Mouse (Mus musculus) 3T3-L1 (cell line): ENCODE results near the gene Zdhhc9.
A peak's percentile ranks its signal among the peaks of the same experiment; 100 is the strongest.

Experiments used
- DNase-seq: peaks from one replicate; pipeline ENCODE4 v3.0.0-alpha.2; 2015; ENCODE audit warnings: low read depth, low spot score

The Zdhhc9 gene

GRCm38 (mm10) chrX:48181844-48182243, 26.8 kb downstream of the Zdhhc9 start:
- no peak for DNase-seq

GRCm38 (mm10) chrX:48170368-48170767, 38.3 kb downstream of the Zdhhc9 start:
- no peak for DNase-seq

GRCm38 (mm10) chrX:48169892-48170291, 38.8 kb downstream of the Zdhhc9 start:
- no peak for DNase-seq

GRCm38 (mm10) chrX:48158229-48158919, 50.3 kb downstream of the Zdhhc9 start:
- peak; percentile 57 for DNase-seq

GRCm38 (mm10) chrX:48157396-48157795, 51.3 kb downstream of the Zdhhc9 start:
- DNase-seq, result no peak

GRCm38 (mm10) chrX:48155489-48155888, 53.2 kb downstream of the Zdhhc9 start:
- DNase-seq, result no peak

GRCm38 (mm10) chrX:48153949-48154348, 54.7 kb downstream of the Zdhhc9 start:
- DNase-seq, result no peak

GRCm38 (mm10) chrX:48153414-48153813, 55.3 kb downstream of the Zdhhc9 start:
- DNase-seq, result no peak

GRCm38 (mm10) chrX:48152106-48152505, 56.6 kb downstream of the Zdhhc9 start:
- DNase-seq, result peak; percentile 4

- DNase-seq, result no peak
Observed at GRCm38 (mm10) chrX:48147741-48148186, 60.9 kb downstream of the Zdhhc9 start.

- no peak for DNase-seq
Observed at GRCm38 (mm10) chrX:48147226-48147625, 61.5 kb downstream of the Zdhhc9 start.

- no peak for DNase-seq
Observed at GRCm38 (mm10) chrX:48146262-48146661, 62.4 kb downstream of the Zdhhc9 start, which contains the start of gene Sash3. Gene Sash3 (plus strand): TSS chrX:48146436.

GRCm38 (mm10) chrX:48143415-48144335, 65.0 kb downstream of the Zdhhc9 start:
- DNase-seq, result no peak

GRCm38 (mm10) chrX:48141481-48141880, 67.2 kb downstream of the Zdhhc9 start:
- DNase-seq, result no peak

- DNase-seq, result no peak
Observed at GRCm38 (mm10) chrX:48140286-48140877, 68.3 kb downstream of the Zdhhc9 start.

- no peak for DNase-seq
Observed at GRCm38 (mm10) chrX:48139368-48140285, 69.1 kb downstream of the Zdhhc9 start.

GRCm38 (mm10) chrX:48138539-48139275, 70.0 kb downstream of the Zdhhc9 start:
- no peak for DNase-seq

GRCm38 (mm10) chrX:48138011-48138410, 70.7 kb downstream of the Zdhhc9 start:
- no peak for DNase-seq

GRCm38 (mm10) chrX:48136935-48137334, 71.7 kb downstream of the Zdhhc9 start:
- no peak for DNase-seq

- DNase-seq, result no peak
Observed at GRCm38 (mm10) chrX:48129167-48129566, 79.5 kb downstream of the Zdhhc9 start.
